Mouse (Mus musculus): ENCODE results near the gene Hivep1. TPM values are rescaled to one million over a fixed set of nuclear protein-coding genes. Genes with fewer than 3 reads are reported as not detected.

The Hivep1 gene
- polyA plus RNA-seq, 1 experiment: 5.3 TPM

GRCm38 (mm10) chr13:42110416-42110815 lies 58.6 kb downstream of the Hivep1 start:
- TF ChIP-seq TCF3 (IDR thresholded peaks at IDR 0.05; ENCODE audit: insufficient read length, low read depth) (no peak), USF1 (IDR thresholded peaks at IDR 0.05; ENCODE audit: low read depth) (no peak), POLR2A (IDR thresholded peaks at IDR 0.05; ENCODE audit: insufficient read length, low read depth) (no peak), CEBPB (IDR thresholded peaks at IDR 0.05; ENCODE audit: insufficient read depth, poor library complexity, severe bottlenecking) (no peak), MAX (IDR thresholded peaks at IDR 0.05; ENCODE audit: low read depth) (no peak), MYOD1 (IDR thresholded peaks at IDR 0.05; ENCODE audit: control insufficient read depth in 1 of 3, insufficient read length in 2 of 3, low read depth in 2 of 3) (no peak), E2F4 (IDR thresholded peaks at IDR 0.05; ENCODE audit: insufficient read depth) (no peak), REST (IDR thresholded peaks at IDR 0.05; ENCODE audit: insufficient read depth, insufficient read length) (no peak), SRF (IDR thresholded peaks at IDR 0.05; ENCODE audit: control insufficient read depth, insufficient read length, low read depth) (no peak), TCF12 (IDR thresholded peaks at IDR 0.05; ENCODE audit: insufficient read depth, poor library complexity, severe bottlenecking) (no peak), POLR2AphosphoS2 (IDR thresholded peaks at IDR 0.05; ENCODE audit: insufficient read length, low read depth) (no peak), MYOG (IDR thresholded peaks at IDR 0.05; ENCODE audit: control insufficient read depth in 1 of 3, insufficient read depth in 1 of 3, insufficient read length in 2 of 3, low read depth in 2 of 3) (no peak)
- H3K27me3 ChIP-seq (ENCODE audit: control insufficient read depth, insufficient read depth, insufficient read length): no peaks in the 10 kb centered on the region
- no peaks in the 10 kb centered on the region for H3K79me2 ChIP-seq (ENCODE audit: control insufficient read depth, insufficient read depth)
- no peak overlapping the region for H3K4me2 ChIP-seq (ENCODE audit: low read depth)
- no peak overlapping the region for H3K4me3 ChIP-seq
- H3ac ChIP-seq (ENCODE audit: control insufficient read depth, insufficient read length): no peak overlapping the region
- H3K36me3 ChIP-seq (ENCODE audit: control insufficient read depth, insufficient read depth): no peaks in the 10 kb centered on the region

GRCm38 (mm10) chr13:42112071-42112470 lies 60.2 kb downstream of the Hivep1 start:
- H3ac ChIP-seq (ENCODE audit: control insufficient read depth, insufficient read length): no peak overlapping the region
- H3K79me2 ChIP-seq (ENCODE audit: control insufficient read depth, insufficient read depth): no peaks in the 10 kb centered on the region
- TF ChIP-seq REST (IDR thresholded peaks at IDR 0.05; ENCODE audit: insufficient read depth, insufficient read length) (no peak), CEBPB (IDR thresholded peaks at IDR 0.05; ENCODE audit: insufficient read depth, poor library complexity, severe bottlenecking) (no peak), POLR2A (IDR thresholded peaks at IDR 0.05; ENCODE audit: insufficient read length, low read depth) (no peak), TCF12 (IDR thresholded peaks at IDR 0.05; ENCODE audit: insufficient read depth, poor library complexity, severe bottlenecking) (no peak), USF1 (IDR thresholded peaks at IDR 0.05; ENCODE audit: low read depth) (no peak), SRF (IDR thresholded peaks at IDR 0.05; ENCODE audit: control insufficient read depth, insufficient read length, low read depth) (no peak)
- H3K27me3 ChIP-seq (ENCODE audit: control insufficient read depth, insufficient read depth, insufficient read length): no peaks in the 10 kb centered on the region
- no peak overlapping the region for H3K4me3 ChIP-seq
- H3K36me3 ChIP-seq (ENCODE audit: control insufficient read depth, insufficient read depth): no peaks in the 10 kb centered on the region
- no peak overlapping the region for H3K4me2 ChIP-seq (ENCODE audit: low read depth)

- H3K79me2 ChIP-seq (ENCODE audit: control insufficient read depth, insufficient read depth): no peaks in the 10 kb centered on the region
- no peak for TF ChIP-seq SRF (IDR thresholded peaks at IDR 0.05; ENCODE audit: control insufficient read depth, insufficient read length, low read depth)
- TF ChIP-seq CEBPB (IDR thresholded peaks at IDR 0.05; ENCODE audit: insufficient read depth, poor library complexity, severe bottlenecking): no peak
- no peak for TF ChIP-seq USF1 (IDR thresholded peaks at IDR 0.05; ENCODE audit: low read depth)
- TF ChIP-seq REST (IDR thresholded peaks at IDR 0.05; ENCODE audit: insufficient read depth, insufficient read length): no peak
- TF ChIP-seq E2F4 (IDR thresholded peaks at IDR 0.05; ENCODE audit: insufficient read depth): no peak
- TF ChIP-seq MYOD1 (IDR thresholded peaks at IDR 0.05; ENCODE audit: control insufficient read depth in 1 of 3, insufficient read length in 2 of 3, low read depth in 2 of 3): no peak
- no peak for TF ChIP-seq MAX (IDR thresholded peaks at IDR 0.05; ENCODE audit: low read depth)
- no peak for TF ChIP-seq POLR2A (IDR thresholded peaks at IDR 0.05; ENCODE audit: insufficient read length, low read depth)
- TF ChIP-seq POLR2AphosphoS2 (IDR thresholded peaks at IDR 0.05; ENCODE audit: insufficient read length, low read depth): no peak
- no peak for TF ChIP-seq MYOG (IDR thresholded peaks at IDR 0.05; ENCODE audit: control insufficient read depth in 1 of 3, insufficient read depth in 1 of 3, insufficient read length in 2 of 3, low read depth in 2 of 3)
- TF ChIP-seq TCF3 (IDR thresholded peaks at IDR 0.05; ENCODE audit: insufficient read length, low read depth): no peak
- no peak for TF ChIP-seq TCF12 (IDR thresholded peaks at IDR 0.05; ENCODE audit: insufficient read depth, poor library complexity, severe bottlenecking)
- H3K4me3 ChIP-seq: no peak overlapping the region
- H3K36me3 ChIP-seq (ENCODE audit: control insufficient read depth, insufficient read depth): no peaks in the 10 kb centered on the region
- no peak overlapping the region for H3K4me2 ChIP-seq (ENCODE audit: low read depth)
- no peak overlapping the region for H3ac ChIP-seq (ENCODE audit: control insufficient read depth, insufficient read length)
- H3K27me3 ChIP-seq (ENCODE audit: control insufficient read depth, insufficient read depth, insufficient read length): no peaks in the 10 kb centered on the region
Observed at GRCm38 (mm10) chr13:42112748-42113147, 60.9 kb downstream of the Hivep1 start.

GRCm38 (mm10) chr13:42113601-42114000 lies 61.8 kb downstream of the Hivep1 start:
- Histone ChIP-seq H3K4me2 (ENCODE audit: low read depth) (no peak overlapping the region), H3K79me2 (ENCODE audit: control insufficient read depth, insufficient read depth) (no peaks in the 10 kb centered on the region), H3K36me3 (ENCODE audit: control insufficient read depth, insufficient read depth) (no peaks in the 10 kb centered on the region), H3K4me3 (no peak overlapping the region), H3K27me3 (ENCODE audit: control insufficient read depth, insufficient read depth, insufficient read length) (no peaks in the 10 kb centered on the region), H3ac (ENCODE audit: control insufficient read depth, insufficient read length) (no peak overlapping the region)
- TF ChIP-seq TCF3 (IDR thresholded peaks at IDR 0.05; ENCODE audit: insufficient read length, low read depth) (no peak), MYOD1 (IDR thresholded peaks at IDR 0.05; ENCODE audit: control insufficient read depth in 1 of 3, insufficient read length in 2 of 3, low read depth in 2 of 3) (no peak), CEBPB (IDR thresholded peaks at IDR 0.05; ENCODE audit: insufficient read depth, poor library complexity, severe bottlenecking) (no peak), POLR2A (IDR thresholded peaks at IDR 0.05; ENCODE audit: insufficient read length, low read depth) (no peak), MAX (IDR thresholded peaks at IDR 0.05; ENCODE audit: low read depth) (no peak), POLR2AphosphoS2 (IDR thresholded peaks at IDR 0.05; ENCODE audit: insufficient read length, low read depth) (no peak), USF1 (IDR thresholded peaks at IDR 0.05; ENCODE audit: low read depth) (no peak), MYOG (IDR thresholded peaks at IDR 0.05; ENCODE audit: control insufficient read depth in 1 of 3, insufficient read depth in 1 of 3, insufficient read length in 2 of 3, low read depth in 2 of 3) (no peak), SRF (IDR thresholded peaks at IDR 0.05; ENCODE audit: control insufficient read depth, insufficient read length, low read depth) (no peak), E2F4 (IDR thresholded peaks at IDR 0.05; ENCODE audit: insufficient read depth) (no peak), TCF12 (IDR thresholded peaks at IDR 0.05; ENCODE audit: insufficient read depth, poor library complexity, severe bottlenecking) (no peak), REST (IDR thresholded peaks at IDR 0.05; ENCODE audit: insufficient read depth, insufficient read length) (no peak)
